Mouse (Mus musculus): ENCODE measurements around the gene Amotl1. TPM values are rescaled to one million over a fixed set of nuclear protein-coding genes. Genes with fewer than 3 reads are reported as not detected.
A peak's percentile ranks its signal among the peaks of the same experiment; 100 is the strongest.

Gene Amotl1
- total RNA-seq, 2 experiments from 2014 or later, result 57.6 to 60.4 TPM

DNA sequence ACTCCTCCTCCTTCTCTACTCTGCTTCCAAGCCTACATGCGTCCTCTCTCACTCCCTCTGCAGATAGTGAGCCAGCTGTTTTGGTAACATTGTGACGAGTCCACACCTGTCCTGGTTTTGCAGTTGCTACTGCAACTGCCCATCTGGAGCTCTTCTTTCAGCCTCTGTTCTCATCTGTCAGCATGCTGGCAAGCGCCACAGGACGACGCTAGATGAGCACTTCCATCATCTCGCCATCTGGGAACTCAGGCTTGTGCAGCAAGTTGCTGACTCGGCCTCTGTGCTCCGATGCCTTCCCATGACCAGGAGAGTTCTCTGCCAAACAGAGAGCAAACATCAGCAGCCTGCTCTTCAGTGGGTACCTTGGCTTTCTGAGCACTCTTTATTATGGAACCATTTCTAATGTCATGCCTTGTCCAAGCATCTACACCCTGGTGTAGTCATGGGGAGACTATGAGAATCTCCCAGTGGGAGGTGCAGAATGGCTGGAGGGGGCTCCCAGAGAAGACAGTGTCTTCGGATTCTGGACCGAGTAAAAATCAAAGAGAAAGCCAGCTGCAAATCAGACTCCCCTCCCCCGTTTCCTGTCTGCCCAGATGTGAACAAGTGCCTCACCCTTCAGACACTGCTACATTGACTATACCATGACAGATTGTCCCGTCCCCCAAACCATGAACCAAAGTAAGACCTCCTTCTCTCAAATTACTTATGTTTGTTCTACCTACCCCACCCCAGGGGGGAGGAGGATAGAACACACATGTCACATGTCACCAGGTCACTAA lies 97.1 kb downstream of the Amotl1 start:
- DNase-seq, result peak; percentile 28 to 52

DNA sequence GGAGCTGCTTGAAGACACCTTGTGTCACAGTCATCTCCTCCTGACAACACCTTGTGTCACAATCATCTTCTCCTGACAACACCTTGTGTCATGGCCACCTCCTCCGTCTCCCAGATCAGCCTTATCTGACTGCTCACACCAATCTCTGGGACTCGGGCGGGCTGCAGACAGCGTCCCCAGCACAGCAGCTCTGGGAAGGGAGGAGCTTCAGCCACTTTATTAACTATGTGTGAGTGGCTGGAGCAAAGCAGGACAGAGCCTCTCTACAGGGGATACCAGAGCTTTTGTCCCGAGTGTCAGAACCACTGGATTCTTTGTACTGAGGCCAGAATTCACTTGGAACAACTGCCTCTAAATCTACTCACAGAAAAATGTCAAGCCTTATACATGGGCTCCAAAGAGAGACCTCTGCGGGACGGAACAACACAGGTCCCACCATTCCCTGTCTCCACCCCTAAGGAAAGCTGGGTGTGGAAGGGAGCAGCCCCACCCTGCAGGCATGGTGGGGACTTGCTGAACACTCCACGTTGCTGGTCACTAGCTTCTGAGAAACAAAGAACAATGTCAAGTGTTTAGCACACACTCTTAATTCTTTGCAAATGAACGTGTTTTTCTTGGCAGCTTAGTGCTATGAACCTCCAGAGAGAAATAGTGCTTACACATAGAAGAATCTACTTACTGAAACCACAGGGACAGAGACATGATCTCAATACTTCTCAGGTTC lies 100.7 kb downstream of the Amotl1 start:
- no peak for DNase-seq

DNA sequence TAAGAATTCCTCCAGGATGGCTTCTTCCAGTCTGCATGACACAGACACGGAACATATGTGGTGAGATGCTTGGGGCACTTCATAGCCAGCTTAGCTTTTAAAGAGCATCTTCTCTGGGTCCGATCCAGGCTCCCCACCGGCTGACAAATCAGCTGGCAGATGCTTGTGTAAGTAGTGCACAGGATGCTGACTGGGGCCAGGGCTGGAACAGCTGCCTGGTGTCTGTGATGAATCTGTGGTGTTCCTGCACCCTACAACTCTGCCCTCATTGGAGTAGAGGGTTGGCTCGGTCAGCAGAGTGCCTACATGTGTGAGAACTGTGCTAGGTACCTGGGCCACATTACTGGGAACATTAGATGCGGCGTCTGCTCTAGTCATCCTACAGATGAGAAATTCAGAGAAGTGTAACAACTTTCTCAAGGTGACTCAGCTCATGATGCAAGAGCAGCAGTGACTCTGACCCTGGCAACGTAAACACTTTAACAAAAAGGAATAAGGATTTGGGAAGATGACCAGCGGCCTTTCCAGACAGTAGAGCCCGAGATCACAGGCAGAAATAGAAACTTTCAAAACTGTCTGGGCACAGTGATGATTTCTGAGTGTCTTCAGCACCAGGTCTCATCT lies 109.9 kb downstream of the Amotl1 start:
- DNase-seq, result no peak

DNA sequence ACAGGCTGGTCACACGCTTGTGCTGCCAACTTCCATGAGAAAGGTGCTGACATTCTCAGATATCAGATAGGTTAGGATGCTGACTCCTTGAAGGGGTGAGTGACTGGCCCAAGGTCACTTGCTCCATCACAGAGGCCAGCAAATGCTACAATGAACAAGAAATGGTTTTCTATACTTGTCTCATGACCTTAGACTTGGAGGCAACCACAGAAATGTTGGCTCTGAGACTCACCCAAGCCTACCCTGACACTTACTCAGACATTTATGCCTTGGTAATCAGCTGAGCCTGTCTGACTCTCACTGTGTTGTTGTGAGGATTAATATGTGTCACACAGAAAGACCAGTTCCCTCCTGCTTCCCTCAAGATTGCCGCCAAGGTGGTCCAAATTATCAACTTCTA lies 111.2 kb downstream of the Amotl1 start:
- DNase-seq, result no peak

DNA sequence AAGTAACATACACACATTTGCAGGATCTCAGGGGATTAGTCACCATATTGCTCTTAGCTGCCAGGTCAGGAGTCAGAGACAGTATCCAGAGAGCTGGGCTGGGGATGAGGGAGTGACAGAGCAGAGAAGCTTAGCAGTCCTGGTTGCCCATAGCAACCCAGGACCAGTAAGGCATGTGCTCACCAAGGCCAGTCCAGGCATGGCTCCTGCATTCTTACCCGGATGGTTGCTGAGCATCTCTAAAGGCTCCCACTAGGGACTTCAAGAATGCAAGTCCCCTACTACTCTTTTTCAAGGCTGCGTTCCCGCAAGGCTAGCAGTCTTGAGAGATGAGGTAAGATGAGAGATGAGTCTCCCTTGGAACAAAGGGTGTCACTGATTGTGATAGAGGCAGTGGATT lies 112.6 kb downstream of the Amotl1 start:
- no peak for DNase-seq

DNA sequence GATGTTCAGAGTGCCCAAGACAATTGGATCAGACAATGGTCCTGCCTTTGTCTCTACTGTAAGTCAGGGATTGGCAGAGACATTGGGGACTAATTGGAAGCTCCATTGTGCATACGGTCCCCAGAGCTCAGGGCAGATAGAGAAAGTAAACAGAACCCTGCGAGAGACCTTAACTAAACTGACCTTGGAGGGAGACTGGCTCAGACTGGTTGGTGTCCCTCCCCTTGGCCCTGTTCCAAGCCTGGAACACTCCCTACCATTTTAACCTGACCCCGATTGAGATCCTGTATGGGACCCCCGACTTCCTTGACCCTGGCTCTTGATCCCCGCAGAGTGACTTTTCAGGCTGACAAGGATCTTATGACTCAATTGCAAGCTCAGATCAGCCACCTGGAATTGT lies 114.9 kb downstream of the Amotl1 start:
- DNase-seq, result no peak

DNA sequence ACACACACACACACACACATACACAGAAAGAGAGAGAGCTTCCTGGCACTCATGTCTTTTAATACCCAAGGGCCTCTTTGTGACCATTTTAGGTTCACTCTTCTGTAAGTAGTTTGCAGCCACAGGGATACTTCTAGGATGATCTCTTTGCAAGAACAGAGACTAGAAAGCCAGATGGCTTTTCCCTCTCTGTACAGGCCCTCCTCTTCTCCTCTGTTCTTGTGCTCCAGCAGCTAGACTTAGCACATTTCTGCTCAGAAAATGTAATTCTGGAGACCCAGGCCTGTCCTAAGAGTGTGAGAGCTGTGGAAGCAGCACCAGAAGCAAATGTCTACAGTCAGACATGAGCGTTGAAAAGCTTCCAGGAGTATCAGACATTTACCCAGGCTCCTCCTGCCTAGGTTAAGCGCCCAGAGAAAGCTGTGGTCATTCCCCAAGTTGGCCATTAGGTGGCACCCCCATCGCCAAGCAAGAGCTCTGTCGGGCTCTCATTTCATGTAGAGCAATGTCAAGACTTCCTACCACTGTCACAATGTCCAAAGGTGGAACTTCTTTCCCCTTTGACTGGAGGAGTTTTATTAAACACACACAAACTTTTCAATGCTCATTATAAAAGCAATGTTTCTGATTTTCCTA lies 121.3 kb downstream of the Amotl1 start:
- DNase-seq, result peak; percentile 82 to 89

DNA sequence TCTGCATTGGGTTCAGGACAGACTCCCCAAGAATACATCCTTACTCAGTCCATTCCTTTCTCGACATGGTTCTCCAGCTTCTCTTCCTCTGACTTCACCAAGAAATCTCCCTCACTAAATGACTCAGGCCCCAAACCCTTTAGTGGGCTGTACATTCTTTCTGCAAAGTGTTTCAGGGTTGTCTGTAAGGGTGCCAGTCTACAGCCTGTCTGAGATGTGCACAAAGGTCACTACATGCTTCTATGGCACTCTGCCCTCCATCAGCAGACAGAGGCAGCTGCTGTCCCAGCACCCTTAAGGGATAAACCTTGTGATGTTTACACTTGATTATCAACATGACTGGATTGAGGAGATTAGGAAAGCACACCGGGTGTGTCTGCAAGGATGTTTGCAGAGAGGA lies 123.2 kb downstream of the Amotl1 start:
- no peak for DNase-seq

DNA sequence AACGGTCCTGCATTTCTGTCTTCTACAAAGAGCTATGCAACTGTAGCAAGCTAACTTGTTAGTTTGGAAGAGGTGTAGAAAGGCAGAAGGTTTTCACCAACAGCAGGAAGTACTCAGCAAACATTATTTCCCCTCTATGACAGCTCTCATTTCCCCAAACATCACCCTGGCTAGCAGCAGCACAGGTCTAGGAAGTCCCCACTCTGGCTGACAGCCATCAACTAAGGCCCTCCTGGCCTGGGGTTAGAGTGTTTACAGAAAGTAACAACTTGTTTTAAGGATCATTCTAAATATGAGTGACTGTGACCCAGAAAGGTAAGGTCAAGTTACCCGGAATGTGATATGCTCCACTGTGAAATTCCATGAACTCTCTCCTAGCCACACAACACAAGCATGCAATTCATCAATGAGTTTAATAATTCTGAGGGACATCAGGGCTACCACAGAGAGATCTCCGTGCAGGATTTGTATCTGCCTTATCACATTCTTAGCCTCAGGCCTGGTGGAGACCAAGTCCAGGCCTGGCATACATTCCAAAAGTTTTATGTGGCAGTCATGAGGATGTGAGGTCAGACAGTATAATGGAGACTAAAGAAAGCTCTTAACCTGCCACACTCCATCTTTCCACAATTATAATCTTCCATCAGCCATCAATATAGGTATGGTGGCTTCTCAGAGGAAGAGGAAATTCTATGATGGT lies 123.7 kb downstream of the Amotl1 start:
- no peak for DNase-seq

DNA sequence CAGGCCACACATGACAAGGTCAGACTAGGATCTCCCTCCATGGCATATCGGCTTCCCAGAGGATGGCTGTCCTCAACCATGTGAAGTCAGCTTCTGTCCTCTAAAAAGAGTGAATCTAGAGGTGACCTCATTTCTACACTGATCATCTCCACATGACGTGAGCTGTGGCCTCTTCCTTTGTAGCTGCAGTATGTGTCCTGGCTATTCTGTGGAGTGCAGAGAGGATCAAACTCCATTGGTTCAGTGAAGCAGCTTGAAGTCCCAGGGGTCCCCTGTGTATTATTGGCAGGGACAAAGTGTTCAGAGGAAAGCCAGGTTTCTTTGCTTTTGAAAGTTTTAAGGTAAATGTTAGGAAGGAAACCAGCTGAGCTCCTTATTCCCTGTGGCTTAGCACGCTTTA lies 126.8 kb downstream of the Amotl1 start:
- no peak for DNase-seq

DNA sequence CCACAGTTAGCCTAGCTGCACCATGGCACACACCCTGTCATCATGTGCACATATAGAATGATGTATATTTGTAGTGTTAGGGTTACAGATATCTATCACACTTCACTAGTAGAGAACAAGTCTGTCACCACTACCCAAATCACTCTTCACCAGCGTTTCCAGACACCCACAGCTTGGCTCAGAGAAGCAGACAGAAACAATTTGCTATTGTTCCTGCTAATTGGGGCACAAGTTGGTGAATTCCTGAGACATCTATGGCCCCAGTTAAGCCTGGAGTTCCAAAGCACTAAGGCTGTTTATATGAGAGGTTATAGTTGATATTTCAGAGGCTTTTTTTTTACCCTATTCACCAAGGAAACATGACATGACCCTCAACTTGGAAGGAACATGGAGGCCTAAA lies 127.6 kb downstream of the Amotl1 start:
- no peak for DNase-seq

DNA sequence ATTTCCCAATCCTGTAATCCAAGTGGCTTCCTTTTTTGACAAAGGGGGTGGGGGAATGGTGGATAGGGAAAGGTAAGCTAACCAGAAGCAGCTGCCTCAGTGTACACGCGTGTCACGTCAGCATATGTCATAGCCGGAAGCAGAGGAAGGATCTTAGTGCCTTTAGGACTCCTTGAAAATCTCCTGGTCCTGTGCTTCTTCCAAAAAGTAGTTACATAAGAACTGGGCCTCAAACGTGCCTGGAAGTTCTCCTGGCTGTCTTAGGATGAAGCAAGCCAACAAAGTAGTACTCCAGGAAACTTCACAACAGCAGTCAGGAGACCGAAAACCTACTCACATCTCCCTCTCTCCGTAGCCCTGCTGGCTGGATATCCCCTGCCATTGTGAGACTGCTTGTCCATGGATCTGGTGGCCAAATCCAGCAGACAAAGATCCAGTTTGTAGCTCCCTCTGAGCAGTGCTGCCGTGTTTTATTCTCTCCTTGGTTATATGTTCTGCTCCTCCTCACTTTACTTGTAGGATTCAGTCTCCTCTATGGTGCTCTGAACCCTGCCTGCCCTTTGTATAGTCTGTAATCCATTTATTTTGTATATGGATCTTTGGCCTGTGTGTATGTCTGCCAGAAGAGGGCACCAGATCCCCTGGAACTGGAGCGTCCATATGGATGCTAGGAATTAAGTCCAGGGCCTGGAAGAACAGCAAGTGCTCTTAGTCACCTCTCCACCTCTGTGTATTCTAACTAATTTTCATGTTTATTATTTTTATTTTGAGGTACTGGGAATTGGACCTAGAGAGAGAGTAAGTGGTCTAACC lies 132.0 kb downstream of the Amotl1 start:
- DNase-seq, result peak; percentile 18 to 51

DNA sequence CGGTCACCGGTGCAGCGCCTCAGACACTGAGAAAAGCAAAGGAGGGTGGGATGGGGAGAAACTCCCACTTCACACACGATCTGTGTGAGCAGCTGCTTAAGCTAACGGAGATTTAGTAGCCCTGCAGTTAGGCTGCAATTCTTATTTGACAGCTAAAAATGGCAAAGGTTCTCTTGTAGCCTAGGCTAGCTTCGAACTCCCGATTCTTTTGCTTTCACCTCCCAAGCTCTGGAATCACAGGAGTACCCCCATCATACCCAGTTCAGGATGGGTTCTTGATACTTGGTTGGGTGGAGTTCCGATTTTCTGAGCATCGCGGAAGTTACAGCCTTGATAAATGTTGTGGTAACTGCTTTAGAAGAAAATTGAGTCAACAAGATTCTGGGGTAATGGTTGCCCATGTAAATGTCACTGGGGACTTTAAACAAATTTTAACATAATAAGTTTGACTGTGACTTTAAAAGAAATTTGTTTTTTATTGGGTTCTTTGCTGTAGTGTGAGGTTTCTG lies 143.9 kb downstream of the Amotl1 start:
- no peak for DNase-seq

DNA sequence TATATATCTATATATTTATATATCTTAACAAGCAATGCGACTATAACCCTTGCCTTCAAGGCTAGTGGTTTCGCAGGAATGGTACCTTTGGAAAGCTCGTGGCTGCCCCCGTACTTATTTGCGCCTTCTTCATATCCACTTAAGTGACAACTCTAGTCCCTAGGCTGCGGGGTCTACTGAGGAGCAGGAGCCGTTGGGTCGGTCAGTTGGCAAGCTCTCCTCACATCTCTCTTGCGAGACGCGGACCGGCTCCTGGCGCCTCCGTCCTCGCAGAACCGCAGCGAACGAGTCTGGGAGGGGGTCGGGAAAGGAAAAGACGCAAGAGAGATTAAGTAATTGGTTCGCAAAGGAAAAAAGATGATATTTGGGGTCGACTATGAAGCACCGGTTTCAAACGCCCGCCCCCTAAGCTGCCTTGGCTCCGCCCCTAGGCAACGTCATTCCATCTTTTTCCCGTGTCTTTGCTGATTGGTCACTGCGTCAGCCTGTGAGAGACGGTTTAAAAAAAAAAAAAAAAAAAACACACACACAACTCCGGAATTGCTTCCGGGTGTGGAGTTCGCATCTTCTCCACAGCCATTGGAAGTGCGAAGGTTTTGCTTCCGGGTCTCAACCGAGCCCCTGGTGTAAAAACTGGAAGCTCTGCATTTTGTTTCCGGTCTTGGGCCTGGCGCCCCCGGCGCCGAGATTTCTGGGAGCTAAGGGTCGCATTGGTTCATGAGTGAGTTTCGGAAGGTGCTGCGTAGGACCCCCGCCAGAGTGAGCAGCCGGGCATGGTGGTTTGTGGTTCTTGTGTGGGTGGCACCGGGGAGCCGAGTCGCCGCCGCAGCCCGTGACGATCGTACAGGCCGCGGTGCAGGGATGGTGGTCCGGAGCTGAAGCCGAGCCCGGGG lies 144.6 kb downstream of the Amotl1 start, which contains the start of the genes Kdm4d and Cwc15:
TSS of gene Kdm4d (minus strand) at position 460 of the 893 bp plus-strand sequence.
TSS of gene Cwc15 (plus strand) at position 595 of the 893 bp plus-strand sequence.
- peak; percentile 97 to 98 for DNase-seq

DNA sequence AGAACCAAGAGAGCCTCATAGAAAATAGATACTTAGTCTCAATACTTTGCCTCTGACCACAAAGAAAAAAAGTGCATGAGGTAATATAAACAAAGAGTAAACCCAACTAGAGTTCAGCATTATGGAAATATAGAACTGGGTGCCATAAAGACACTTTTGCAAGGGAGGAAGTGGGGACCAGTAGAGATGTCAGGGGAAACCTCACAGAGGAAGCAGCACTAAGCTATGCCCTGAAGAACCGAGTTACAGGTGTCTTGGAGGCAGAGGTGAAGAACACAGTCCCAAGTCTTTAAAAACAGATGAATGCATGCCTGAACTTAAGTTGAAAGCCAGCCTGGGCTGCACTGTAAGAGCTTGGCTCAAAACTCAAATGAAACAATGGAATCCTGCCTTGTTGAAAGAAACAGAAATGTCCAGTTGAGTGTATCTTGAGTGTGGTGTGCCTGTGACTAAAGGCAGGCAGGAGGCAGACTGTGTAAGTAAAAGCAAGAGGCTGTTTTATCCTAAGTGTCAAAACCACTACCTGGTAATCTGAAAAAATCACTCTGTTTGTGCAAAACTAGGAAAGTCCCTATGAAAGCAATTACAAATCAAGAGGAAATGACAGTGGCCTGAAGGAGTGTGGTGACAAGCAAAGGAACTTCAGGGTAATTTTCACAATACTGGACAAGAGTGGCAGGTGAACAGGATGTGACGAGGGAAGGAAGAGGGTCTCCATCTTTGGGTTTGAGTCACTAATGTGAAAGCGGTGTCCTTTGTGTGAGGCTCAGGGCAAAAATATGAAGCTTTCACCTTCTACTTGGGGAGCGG lies 145.8 kb downstream of the Amotl1 start:
- no peak for DNase-seq
